Mouse (Mus musculus) splenic B cell, adult 2 months (primary cell): ENCODE data around the gene Acad11.
A peak's percentile ranks its signal among the peaks of the same experiment; 100 is the strongest.

Experiments
- DNase-seq: peaks from one replicate; pipeline ENCODE4 v3.0.0-alpha.2; 2011; ENCODE audit warnings: low read depth, low spot score
- H3K27me3 ChIP-seq: 2 replicates; pipeline ENCODE4 v1.6.1; 2012; ENCODE audit warnings: mild to moderate bottlenecking, low read length, moderate library complexity, mixed read lengths; ENCODE audit not compliant: control insufficient read depth, poor library complexity, insufficient read depth, severe bottlenecking
- H3K36me3 ChIP-seq: 2 replicates; pipeline ENCODE4 v1.6.1; 2012; ENCODE audit warnings: mild to moderate bottlenecking, low read length, moderate library complexity, mixed read lengths; ENCODE audit not compliant: control insufficient read depth, poor library complexity, insufficient read depth, severe bottlenecking

Gene Acad11

GRCm38 (mm10) chr9:104144314-104144996, 81.3 kb downstream of the Acad11 start:
- H3K36me3 ChIP-seq = no peaks in the 10 kb centered on the region
- DNase-seq = peak; percentile 22
- H3K27me3 ChIP-seq = no peaks in the 10 kb centered on the region

- DNase-seq = no peak
- no peaks in the 10 kb centered on the region for H3K27me3 ChIP-seq
- peaks cover 2% of the 10 kb centered on the region for H3K36me3 ChIP-seq
These were observed 83.5 kb downstream of the Acad11 start for GRCm38 (mm10) chr9:104146683-104147082.

DNA sequence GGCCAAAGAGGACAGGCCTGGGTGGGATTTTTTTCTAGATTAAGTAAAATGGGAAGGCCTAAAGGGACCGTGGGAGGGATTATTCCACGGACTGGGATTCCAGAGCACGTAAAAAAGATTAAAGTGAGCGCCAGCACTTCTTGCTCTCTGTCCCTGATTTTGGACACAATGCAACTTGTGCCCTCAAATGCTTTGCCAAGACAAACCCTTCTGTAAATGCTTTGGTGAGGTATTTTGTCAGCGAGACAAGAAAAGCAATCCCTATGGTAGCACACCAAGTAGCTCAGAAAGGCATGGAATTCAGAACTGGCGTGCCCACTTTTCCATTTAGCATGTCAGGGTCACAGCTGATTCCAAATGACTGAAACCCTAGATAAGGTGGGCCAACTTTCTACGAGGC, 85.8 kb downstream of the Acad11 start:
- DNase-seq = no peak
- Histone ChIP-seq H3K27me3 (no peaks in the 10 kb centered on the region), H3K36me3 (peaks cover 4% of the 10 kb centered on the region)

- DNase-seq = no peak
- Histone ChIP-seq H3K36me3 (peaks cover 6% of the 10 kb centered on the region), H3K27me3 (no peaks in the 10 kb centered on the region)
These were observed 88.9 kb downstream of the Acad11 start for GRCm38 (mm10) chr9:104152121-104152520.

DNA sequence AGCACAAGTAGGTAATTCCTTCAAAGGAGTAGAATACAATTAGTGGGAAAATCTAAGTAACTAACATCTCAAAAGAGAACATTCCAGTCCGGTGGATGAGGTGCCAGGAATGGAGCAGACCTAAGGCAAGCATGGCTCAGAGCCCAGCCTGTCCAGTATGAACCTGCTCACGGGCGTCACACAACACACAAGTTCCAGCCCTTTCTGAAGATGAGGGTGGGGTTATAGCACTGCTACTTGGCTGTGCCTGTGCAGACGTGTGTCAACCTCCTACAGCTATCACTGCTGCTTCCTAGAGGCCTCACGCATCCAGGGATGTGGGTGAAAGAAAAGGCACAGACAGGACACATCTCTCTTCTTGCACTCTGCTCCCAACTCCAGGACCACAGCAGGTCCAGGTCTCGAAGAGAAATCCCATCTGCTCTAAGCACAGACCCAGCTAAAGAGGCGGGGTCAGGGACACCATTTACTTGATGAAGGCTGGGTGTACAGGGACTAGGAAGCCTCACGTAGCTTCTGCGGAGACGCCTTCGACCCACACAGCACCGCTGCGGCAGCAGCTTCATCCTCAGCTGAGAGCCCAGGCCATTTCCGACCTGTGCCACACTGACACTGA, 92.0 kb downstream of the Acad11 start:
- Histone ChIP-seq H3K27me3 (no peaks in the 10 kb centered on the region), H3K36me3 (peaks cover 5% of the 10 kb centered on the region)
- DNase-seq = no peak

DNA sequence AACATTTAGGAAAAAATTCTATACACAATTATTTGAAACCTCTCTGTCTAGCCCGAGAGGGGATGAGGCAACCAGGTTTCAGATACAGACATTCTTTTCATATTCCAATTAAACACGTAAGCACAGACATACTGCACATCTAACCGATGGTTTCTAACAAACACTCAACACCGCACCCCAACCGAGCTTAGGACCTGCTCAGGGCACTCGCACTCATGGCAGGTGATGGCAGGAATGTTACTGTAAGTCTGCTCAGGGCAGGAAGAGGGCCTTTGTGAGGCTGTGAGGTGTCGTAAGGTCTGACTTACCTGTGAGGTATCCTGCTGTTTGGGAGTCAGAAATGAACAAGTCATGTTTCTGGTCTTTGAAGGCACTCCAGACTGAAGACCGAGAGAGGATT, 93.3 kb downstream of the Acad11 start:
- Histone ChIP-seq H3K27me3 (no peaks in the 10 kb centered on the region), H3K36me3 (peaks cover 7% of the 10 kb centered on the region)
- no peak for DNase-seq

GRCm38 (mm10) chr9:104157291-104157690, 94.1 kb downstream of the Acad11 start:
- Histone ChIP-seq H3K27me3 (no peaks in the 10 kb centered on the region), H3K36me3 (peaks cover 7% of the 10 kb centered on the region)
- DNase-seq = no peak

GRCm38 (mm10) chr9:104161117-104161516, 97.9 kb downstream of the Acad11 start:
- Histone ChIP-seq H3K36me3 (peaks cover 10% of the 10 kb centered on the region), H3K27me3 (no peaks in the 10 kb centered on the region)
- no peak for DNase-seq

DNA sequence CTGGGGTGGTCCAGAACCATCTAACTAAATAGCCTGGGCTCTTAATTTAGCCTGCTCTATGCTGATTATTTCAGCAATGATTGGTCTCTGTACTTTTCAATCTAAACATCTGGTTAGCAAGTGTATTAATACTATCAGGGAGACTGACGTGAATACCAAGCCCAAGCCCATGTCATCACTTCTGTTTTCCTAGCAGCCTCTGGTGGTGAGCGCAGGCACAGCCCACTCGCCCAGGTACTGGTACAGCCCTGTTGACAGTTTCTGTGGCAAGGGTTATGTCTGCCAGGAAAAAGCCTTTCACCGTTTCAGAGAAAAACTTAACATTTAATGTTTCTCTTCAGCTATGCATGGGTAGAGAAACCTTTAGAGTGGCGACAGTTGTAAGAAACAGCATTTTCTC, 101.0 kb downstream of the Acad11 start:
- H3K27me3 ChIP-seq = no peaks in the 10 kb centered on the region

GRCm38 (mm10) chr9:104165926-104166325, 102.7 kb downstream of the Acad11 start:
- Histone ChIP-seq H3K36me3 (peaks cover 10% of the 10 kb centered on the region; the same call in 1 of the 2 replicates), H3K27me3 (no peaks in the 10 kb centered on the region)
- DNase-seq = no peak

More for the DNA sequence above, 101.0 kb downstream of the Acad11 start:
- peaks cover 12% of the 10 kb centered on the region for H3K36me3 ChIP-seq
- no peak for DNase-seq

DNA sequence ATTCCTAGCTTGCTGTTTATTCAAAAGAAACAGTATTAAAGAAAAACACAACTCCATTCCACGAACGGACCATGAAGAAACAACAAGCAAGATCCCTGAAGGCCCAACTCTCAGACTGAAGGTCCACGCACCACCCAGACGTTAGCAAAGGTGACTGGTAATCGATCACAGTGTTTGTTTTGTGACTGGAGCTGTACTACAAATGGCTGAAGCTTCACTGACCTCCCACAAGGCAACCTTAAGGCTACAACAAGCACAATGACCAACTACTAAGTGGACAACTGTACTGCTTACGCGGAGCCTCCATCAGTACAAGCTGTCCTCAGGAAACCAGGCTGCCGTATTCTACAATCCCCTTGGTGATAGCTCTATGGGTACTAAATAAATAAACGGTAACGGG, 106.8 kb downstream of the Acad11 start:
- no peaks in the 10 kb centered on the region for H3K27me3 ChIP-seq
- H3K36me3 ChIP-seq = peaks cover 13% of the 10 kb centered on the region
- DNase-seq = no peak

GRCm38 (mm10) chr9:104171651-104172050, 108.5 kb downstream of the Acad11 start:
- H3K27me3 ChIP-seq = no peaks in the 10 kb centered on the region
- no peak for DNase-seq
- H3K36me3 ChIP-seq = peaks cover 13% of the 10 kb centered on the region

DNA sequence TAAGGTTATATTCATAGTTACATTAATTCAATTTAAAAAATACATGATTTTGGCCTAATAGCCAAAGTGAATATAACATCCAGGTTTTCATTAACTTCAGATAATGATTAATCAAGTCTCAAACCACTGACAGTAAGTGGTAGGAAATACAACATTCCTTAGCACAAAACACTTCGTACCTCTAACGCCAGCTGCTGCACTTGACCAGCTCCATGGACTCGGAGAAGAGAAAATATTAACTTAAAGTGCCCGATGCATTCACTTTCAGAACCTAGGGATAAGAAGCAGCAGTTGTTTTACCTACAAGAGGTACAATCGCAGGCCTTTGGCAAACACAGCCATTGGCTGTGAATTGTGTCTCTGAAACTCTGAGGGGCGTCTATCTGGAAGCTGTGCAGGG, 109.2 kb downstream of the Acad11 start:
- Histone ChIP-seq H3K27me3 (no peaks in the 10 kb centered on the region), H3K36me3 (peaks cover 11% of the 10 kb centered on the region)
- DNase-seq = no peak
